Mouse (Mus musculus): Measurements from ENCODE around the gene Gm3448. TPM values are rescaled to one million over a fixed set of nuclear protein-coding genes. Genes with fewer than 3 reads are reported as not detected.

The Gm3448 gene
- total RNA-seq, 2 experiments from 2014 or later = 8.6 to 10.7 TPM

DNA sequence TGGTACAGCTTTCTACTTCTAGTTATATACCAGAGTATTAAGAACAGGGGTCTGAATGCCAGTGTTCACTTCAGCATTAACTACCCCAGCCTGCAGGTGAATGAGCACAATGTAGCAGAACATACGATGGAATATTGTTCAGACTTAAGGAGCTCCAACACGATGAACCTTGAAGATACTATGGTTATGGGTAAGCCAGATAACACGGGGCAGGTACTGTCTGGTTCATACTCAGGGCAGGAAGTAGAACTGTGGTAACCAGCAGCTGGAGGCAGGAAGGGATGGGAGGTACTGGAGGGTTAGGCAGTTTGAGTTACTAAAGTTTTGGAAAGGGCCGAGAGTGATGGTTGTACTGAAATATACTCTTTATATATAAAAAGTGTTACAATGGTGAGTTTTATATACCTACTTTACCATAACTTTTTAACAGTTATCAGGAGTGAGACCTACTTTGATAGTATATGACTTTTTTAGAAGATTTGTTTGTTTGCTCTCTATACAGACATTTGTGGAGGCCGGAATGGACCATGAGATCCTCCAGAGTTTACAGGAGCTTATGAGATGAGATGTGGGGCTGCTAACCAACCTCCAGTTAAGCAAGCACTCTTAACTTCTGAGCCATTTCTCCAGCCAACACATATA is 82.5 kb downstream of the Gm3448 start:
- no peak for DNase-seq

DNA sequence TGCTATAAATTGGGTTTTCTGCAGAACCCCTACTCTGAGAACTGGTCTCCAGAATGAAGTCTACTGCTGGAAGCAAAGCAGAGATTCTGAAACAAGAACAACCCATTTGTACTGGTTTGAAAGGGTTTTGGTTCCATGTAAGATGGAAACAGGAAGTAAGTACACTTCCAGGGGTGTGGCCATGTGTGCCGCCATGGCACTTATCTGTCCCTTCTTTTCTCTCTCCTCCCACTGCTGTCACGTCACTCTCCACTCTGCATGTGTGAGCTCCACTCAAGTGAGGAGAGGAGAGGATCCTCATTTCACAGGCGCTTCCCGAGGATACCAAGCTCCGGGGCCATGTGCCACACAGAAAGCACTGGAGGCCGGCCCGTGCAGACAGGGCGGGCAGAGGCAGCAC is 87.9 kb downstream of the Gm3448 start:
- DNase-seq = no peak

DNA sequence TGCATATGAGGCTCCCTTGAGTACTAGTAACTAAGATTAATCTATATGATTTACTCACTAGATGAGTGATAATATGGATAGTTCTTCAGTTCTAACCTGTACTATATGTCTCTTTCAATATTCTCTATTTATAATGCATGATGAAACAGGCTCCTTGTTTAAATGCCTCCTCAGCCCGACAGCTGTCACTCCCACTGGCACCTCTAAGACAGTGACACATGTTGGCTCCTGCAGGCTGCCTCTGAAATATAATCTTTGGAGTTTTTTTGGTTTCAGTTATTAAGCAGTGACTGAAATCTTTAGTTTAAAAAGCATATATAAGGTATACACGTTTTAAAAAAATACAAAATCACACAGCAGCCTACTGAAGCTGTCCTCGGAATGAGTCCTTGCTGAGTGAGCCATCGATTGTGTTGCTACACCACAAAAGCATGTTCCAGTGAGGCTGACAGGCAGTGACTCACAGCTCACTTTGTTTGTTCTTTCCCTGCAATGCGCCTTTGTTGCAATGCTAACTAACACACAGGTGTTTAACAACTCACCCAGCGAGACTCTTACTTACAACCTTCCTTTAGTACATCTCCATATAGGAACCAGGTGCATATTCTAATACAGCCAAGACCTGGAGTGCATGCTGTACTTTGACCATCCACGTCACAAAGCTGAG is 92.0 kb downstream of the Gm3448 start:
- DNase-seq = no peak

Other genes starting within 250 kb of the Gm3448 start
- gene Wdr27, start 98.4 kb downstream of the Gm3448 start, total RNA-seq (2021) = 1 to 10 TPM; 2.4 to 3.0 TPM
- gene 1600012H06Rik, start 98.4 kb downstream of the Gm3448 start, total RNA-seq (2021) = 10 to 100 TPM; 15.6 to 15.7 TPM
- gene Phf10, start 80.3 kb downstream of the Gm3448 start, total RNA-seq (2021) = 10 to 100 TPM; 59.6 to 61.6 TPM
- 1 to 10 TPM; 7.3 to 8.5 TPM for gene 9030025P20Rik, start 63.1 kb downstream of the Gm3448 start, total RNA-seq (2021)
- gene Gm3417, start 62.7 kb downstream of the Gm3448 start, total RNA-seq (2021) = under 1 TPM in 1 of 2 experiments, not detected in 1; 0.60 TPM
- gene Gm3435, start 31.4 kb downstream of the Gm3448 start, total RNA-seq (2021) = 1 to 10 TPM; 5.4 to 7.7 TPM
- 10 to 100 TPM; 47.6 to 61.7 TPM for gene Ermard, start 329 bp downstream of the Gm3448 start, total RNA-seq (2021)
- gene Tcte3, start within 50 bp of the Gm3448 start, total RNA-seq (2021) = 1 to 10 TPM in 1 of 2 experiments, not detected in 1; 1.1 TPM